Mouse (Mus musculus): ENCODE results near the gene Upp2. TPM values are rescaled to one million over a fixed set of nuclear protein-coding genes. Genes with fewer than 3 reads are reported as not detected.
A peak's percentile ranks its signal among the peaks of the same experiment; 100 is the strongest.

Gene Upp2
- polyA plus RNA-seq, 1 experiment from 2014 or later, result 11.7 TPM

- no peak overlapping the region for H3K9ac ChIP-seq (replicated peaks; ENCODE audit: low read depth, low read length)
- H3K27ac ChIP-seq (ENCODE audit: low read length), result no peak overlapping the region
- H3K4me3 ChIP-seq (replicated peaks; ENCODE audit: low read length), result no peak overlapping the region
- H3K27me3 ChIP-seq (replicated peaks; ENCODE audit: control insufficient read depth, insufficient read depth, low read length), result 0 out of 2 replicates have a peak, but pooled peaks cover 3% of the 10 kb centered on the region
- WGBS, result 68% methylated on average over 12 of the region's 12 CpGs
- no peak overlapping the region for H3K4me2 ChIP-seq (ENCODE audit: low read length)
- peaks cover 5% of the 10 kb centered on the region for H3K4me1 ChIP-seq (replicated peaks; ENCODE audit: control insufficient read depth, insufficient read depth, low read length)
- no peaks in the 10 kb centered on the region for H3K36me3 ChIP-seq (ENCODE audit: control insufficient read depth, insufficient read depth)
- no peaks in the 10 kb centered on the region for H3K9me3 ChIP-seq (ENCODE audit: control insufficient read depth, low read length)
- no peak for ATAC-seq
These were observed 58.1 kb downstream of the Upp2 start for GRCm38 (mm10) chr2:58625186-58625585.

- no peak for ATAC-seq
These were observed 58.6 kb downstream of the Upp2 start for GRCm38 (mm10) chr2:58625681-58626080.

GRCm38 (mm10) chr2:58626136-58626769 lies 59.2 kb downstream of the Upp2 start:
- Histone ChIP-seq H3K27ac (ENCODE audit: low read length) (no peak overlapping the region), H3K36me3 (ENCODE audit: control insufficient read depth, insufficient read depth) (no peaks in the 10 kb centered on the region), H3K27me3 (replicated peaks; ENCODE audit: control insufficient read depth, insufficient read depth, low read length) (0 out of 2 replicates have a peak, but pooled peaks cover 3% of the 10 kb centered on the region), H3K4me2 (ENCODE audit: low read length) (no peak overlapping the region), H3K9me3 (ENCODE audit: control insufficient read depth, low read length) (no peaks in the 10 kb centered on the region), H3K4me1 (replicated peaks; ENCODE audit: control insufficient read depth, insufficient read depth, low read length) (peaks cover 5% of the 10 kb centered on the region), H3K9ac (replicated peaks; ENCODE audit: low read depth, low read length) (no peak overlapping the region), H3K4me3 (replicated peaks; ENCODE audit: low read length) (no peak overlapping the region)
- WGBS, result 4% methylated on average over 8 of the region's 8 CpGs
- 0 out of 2 replicates have a peak, but pooled peaks have one; percentile 18 for ATAC-seq

More at GRCm38 (mm10) chr2:58625681-58626080, 58.6 kb downstream of the Upp2 start:
- WGBS, result 11% methylated on average over 2 of the region's 2 CpGs
- H3K4me2 ChIP-seq (ENCODE audit: low read length), result no peak overlapping the region
- H3K9me3 ChIP-seq (ENCODE audit: control insufficient read depth, low read length), result no peaks in the 10 kb centered on the region
- H3K27ac ChIP-seq (ENCODE audit: low read length), result no peak overlapping the region
- H3K27me3 ChIP-seq (replicated peaks; ENCODE audit: control insufficient read depth, insufficient read depth, low read length), result 0 out of 2 replicates have a peak, but pooled peaks cover 3% of the 10 kb centered on the region
- peaks cover 5% of the 10 kb centered on the region for H3K4me1 ChIP-seq (replicated peaks; ENCODE audit: control insufficient read depth, insufficient read depth, low read length)
- no peaks in the 10 kb centered on the region for H3K36me3 ChIP-seq (ENCODE audit: control insufficient read depth, insufficient read depth)
- no peak overlapping the region for H3K9ac ChIP-seq (replicated peaks; ENCODE audit: low read depth, low read length)
- no peak overlapping the region for H3K4me3 ChIP-seq (replicated peaks; ENCODE audit: low read length)

DNA sequence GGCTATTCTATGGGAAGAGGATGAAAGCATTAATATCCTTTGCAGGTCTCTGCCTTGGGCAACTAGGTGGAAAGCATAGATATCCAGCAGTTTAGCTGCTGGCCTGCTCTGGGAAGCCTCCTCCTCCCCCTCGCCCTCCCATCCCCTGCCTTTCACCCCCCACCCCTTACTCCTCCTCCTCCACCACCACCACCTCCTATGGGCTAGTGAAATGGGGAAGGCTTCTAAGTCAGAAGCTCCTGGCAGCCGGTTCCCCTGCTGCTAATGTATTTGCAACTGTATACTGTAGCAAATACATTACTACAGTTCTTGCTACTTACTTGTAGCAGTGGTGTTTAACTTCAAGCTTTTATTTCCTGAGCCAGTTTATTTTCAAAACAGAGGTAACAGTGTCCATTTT lies 60.9 kb downstream of the Upp2 start:
- Histone ChIP-seq H3K4me3 (replicated peaks; ENCODE audit: low read length) (no peak overlapping the region), H3K9ac (replicated peaks; ENCODE audit: low read depth, low read length) (no peak overlapping the region), H3K4me1 (replicated peaks; ENCODE audit: control insufficient read depth, insufficient read depth, low read length) (peaks cover 5% of the 10 kb centered on the region), H3K27me3 (replicated peaks; ENCODE audit: control insufficient read depth, insufficient read depth, low read length) (0 out of 2 replicates have a peak, but pooled peaks cover 3% of the 10 kb centered on the region), H3K36me3 (ENCODE audit: control insufficient read depth, insufficient read depth) (no peaks in the 10 kb centered on the region), H3K27ac (ENCODE audit: low read length) (no peak overlapping the region), H3K4me2 (ENCODE audit: low read length) (no peak overlapping the region), H3K9me3 (ENCODE audit: control insufficient read depth, low read length) (no peaks in the 10 kb centered on the region)
- no peak for ATAC-seq
- 13% methylated on average over 2 of the region's 2 CpGs for WGBS

GRCm38 (mm10) chr2:58628993-58629392 lies 61.9 kb downstream of the Upp2 start:
- no peaks in the 10 kb centered on the region for H3K36me3 ChIP-seq (ENCODE audit: control insufficient read depth, insufficient read depth)
- H3K9ac ChIP-seq (replicated peaks; ENCODE audit: low read depth, low read length), result no peak overlapping the region
- no peak overlapping the region for H3K4me2 ChIP-seq (ENCODE audit: low read length)
- no peaks in the 10 kb centered on the region for H3K9me3 ChIP-seq (ENCODE audit: control insufficient read depth, low read length)
- peaks cover 5% of the 10 kb centered on the region for H3K4me1 ChIP-seq (replicated peaks; ENCODE audit: control insufficient read depth, insufficient read depth, low read length)
- no peak overlapping the region for H3K4me3 ChIP-seq (replicated peaks; ENCODE audit: low read length)
- 10% methylated on average over 3 of the region's 3 CpGs for WGBS
- no peak overlapping the region for H3K27ac ChIP-seq (ENCODE audit: low read length)
- 0 out of 2 replicates have a peak, but pooled peaks cover 3% of the 10 kb centered on the region for H3K27me3 ChIP-seq (replicated peaks; ENCODE audit: control insufficient read depth, insufficient read depth, low read length)
- 0 out of 2 replicates have a peak, but pooled peaks have one; percentile 40 for ATAC-seq

DNA sequence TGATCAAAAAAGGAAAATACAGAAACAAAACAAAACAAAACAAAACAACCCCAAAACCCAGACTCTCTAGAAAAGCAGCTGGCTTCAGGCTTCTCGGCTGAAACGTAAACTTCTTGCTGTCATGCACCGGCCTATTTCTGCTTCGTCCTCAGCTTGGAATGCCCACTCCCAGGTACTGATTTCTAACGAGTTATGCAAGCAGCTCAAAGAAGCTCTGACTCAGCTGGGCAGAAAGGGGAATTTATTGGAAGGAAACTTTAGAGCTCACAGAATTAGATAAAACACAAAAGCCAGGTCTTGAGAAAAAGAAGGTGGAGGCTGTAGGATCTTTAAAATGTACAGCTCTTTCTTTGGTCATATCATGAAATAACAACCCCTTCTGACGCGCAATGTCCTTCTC lies 62.3 kb downstream of the Upp2 start:
- no peak overlapping the region for H3K4me2 ChIP-seq (ENCODE audit: low read length)
- no peaks in the 10 kb centered on the region for H3K9me3 ChIP-seq (ENCODE audit: control insufficient read depth, low read length)
- H3K4me3 ChIP-seq (replicated peaks; ENCODE audit: low read length), result no peak overlapping the region
- H3K4me1 ChIP-seq (replicated peaks; ENCODE audit: control insufficient read depth, insufficient read depth, low read length), result peaks cover 5% of the 10 kb centered on the region
- no peak overlapping the region for H3K9ac ChIP-seq (replicated peaks; ENCODE audit: low read depth, low read length)
- H3K36me3 ChIP-seq (ENCODE audit: control insufficient read depth, insufficient read depth), result no peaks in the 10 kb centered on the region
- no peak overlapping the region for H3K27ac ChIP-seq (ENCODE audit: low read length)
- 26% methylated on average over 7 of the region's 7 CpGs for WGBS
- 0 out of 2 replicates have a peak, but pooled peaks cover 3% of the 10 kb centered on the region for H3K27me3 ChIP-seq (replicated peaks; ENCODE audit: control insufficient read depth, insufficient read depth, low read length)
- no peak for ATAC-seq

DNA sequence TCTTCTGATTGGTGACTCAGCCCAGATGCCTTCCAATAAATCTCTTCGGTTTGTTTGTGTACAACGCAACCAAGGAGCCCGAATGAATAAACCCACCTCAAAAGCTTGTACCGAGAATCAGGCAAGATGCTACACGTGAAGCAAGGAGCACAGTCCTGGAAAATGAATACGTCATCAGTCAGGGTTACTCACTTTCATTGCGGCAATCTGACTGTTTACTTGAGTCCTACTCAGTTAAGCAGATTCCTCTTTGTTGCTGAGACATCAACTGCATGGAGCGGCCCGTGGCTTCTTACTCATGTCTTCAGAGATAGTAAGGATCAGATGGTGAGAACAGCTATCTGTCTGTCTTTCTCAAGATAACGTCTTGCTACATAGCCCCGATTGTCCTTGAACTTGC lies 66.7 kb downstream of the Upp2 start:
- Histone ChIP-seq H3K36me3 (ENCODE audit: control insufficient read depth, insufficient read depth) (no peaks in the 10 kb centered on the region), H3K4me3 (replicated peaks; ENCODE audit: low read length) (no peak overlapping the region), H3K9me3 (ENCODE audit: control insufficient read depth, low read length) (no peaks in the 10 kb centered on the region), H3K4me2 (ENCODE audit: low read length) (no peak overlapping the region), H3K27me3 (replicated peaks; ENCODE audit: control insufficient read depth, insufficient read depth, low read length) (no peaks in the 10 kb centered on the region), H3K4me1 (replicated peaks; ENCODE audit: control insufficient read depth, insufficient read depth, low read length) (peaks cover 2% of the 10 kb centered on the region; the same call in 1 of the 2 replicates), H3K9ac (replicated peaks; ENCODE audit: low read depth, low read length) (no peak overlapping the region), H3K27ac (ENCODE audit: low read length) (no peak overlapping the region)
- ATAC-seq, result no peak
- 97% methylated on average over 11 of the region's 11 CpGs for WGBS

DNA sequence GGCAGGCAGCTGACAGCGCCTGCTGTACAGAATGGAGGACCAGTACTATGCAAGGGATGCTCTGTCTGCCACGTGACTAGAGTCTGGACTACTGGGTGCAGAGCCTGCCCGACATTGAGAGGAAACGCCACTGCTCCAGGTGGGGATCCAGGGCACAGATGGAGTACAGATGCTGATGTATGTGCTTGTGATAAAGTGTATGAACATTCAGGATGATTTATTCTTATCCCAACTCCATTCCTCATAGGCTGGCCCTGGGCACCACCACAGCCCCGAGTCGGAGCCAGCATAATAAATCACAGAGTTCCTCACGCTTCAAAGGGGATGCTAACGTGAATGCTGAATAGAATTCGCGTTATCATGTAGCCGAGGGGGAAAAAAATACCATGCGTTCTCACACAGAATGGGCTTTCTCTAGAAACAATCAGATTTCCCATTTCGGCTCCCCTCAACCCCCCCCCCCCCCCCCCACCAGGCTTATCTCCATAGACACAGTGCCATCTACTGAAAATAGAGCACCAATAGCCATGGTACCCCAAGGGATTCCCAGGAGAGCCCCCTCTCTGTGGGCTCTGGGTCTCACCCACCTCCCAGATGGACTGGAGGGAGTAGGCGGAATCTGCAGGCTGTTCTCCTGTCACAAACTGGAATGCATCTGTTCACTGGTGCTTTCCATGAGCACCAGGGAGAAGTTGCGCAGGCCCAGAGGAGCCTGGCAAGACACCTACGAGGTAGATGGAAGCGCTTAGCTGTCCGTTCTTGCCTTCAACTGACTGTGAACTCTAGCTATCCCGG lies 74.9 kb downstream of the Upp2 start:
- Histone ChIP-seq H3K9me3 (ENCODE audit: control insufficient read depth, low read length) (peaks cover 2% of the 10 kb centered on the region; the same call in 1 of the 2 replicates), H3K27ac (ENCODE audit: low read length) (no peak overlapping the region), H3K36me3 (ENCODE audit: control insufficient read depth, insufficient read depth) (no peaks in the 10 kb centered on the region), H3K4me2 (ENCODE audit: low read length) (peak overlapping the region; percentile 13; the same call in 1 of the 2 replicates), H3K4me3 (replicated peaks; ENCODE audit: low read length) (no peak overlapping the region), H3K9ac (replicated peaks; ENCODE audit: low read depth, low read length) (no peak overlapping the region), H3K4me1 (replicated peaks; ENCODE audit: control insufficient read depth, insufficient read depth, low read length) (peaks cover 6% of the 10 kb centered on the region; the same call in 1 of the 2 replicates), H3K27me3 (replicated peaks; ENCODE audit: control insufficient read depth, insufficient read depth, low read length) (no peaks in the 10 kb centered on the region)
- peak; percentile 81 for ATAC-seq
- WGBS, result 60% methylated on average over 19 of the region's 19 CpGs

- Histone ChIP-seq H3K4me3 (replicated peaks; ENCODE audit: low read length) (no peak overlapping the region), H3K4me1 (replicated peaks; ENCODE audit: control insufficient read depth, insufficient read depth, low read length) (peaks cover 6% of the 10 kb centered on the region; the same call in 1 of the 2 replicates), H3K4me2 (ENCODE audit: low read length) (no peak overlapping the region), H3K27me3 (replicated peaks; ENCODE audit: control insufficient read depth, insufficient read depth, low read length) (no peaks in the 10 kb centered on the region), H3K36me3 (ENCODE audit: control insufficient read depth, insufficient read depth) (no peaks in the 10 kb centered on the region), H3K9ac (replicated peaks; ENCODE audit: low read depth, low read length) (no peak overlapping the region), H3K9me3 (ENCODE audit: control insufficient read depth, low read length) (no peaks in the 10 kb centered on the region), H3K27ac (ENCODE audit: low read length) (no peak overlapping the region)
- ATAC-seq, result no peak
- 96% methylated on average over 6 of the region's 6 CpGs for WGBS
These were observed 78.6 kb downstream of the Upp2 start for GRCm38 (mm10) chr2:58645667-58646066.

Measured in forebrain, embryonic 16.5 days (tissue).